Mouse (Mus musculus): Measurements from ENCODE around the gene Ganab. TPM values are rescaled to one million over a fixed set of nuclear protein-coding genes. Genes with fewer than 3 reads are reported as not detected.

Gene Ganab
- polyA plus RNA-seq, 1 experiment from 2014 or later: 109 TPM

DNA sequence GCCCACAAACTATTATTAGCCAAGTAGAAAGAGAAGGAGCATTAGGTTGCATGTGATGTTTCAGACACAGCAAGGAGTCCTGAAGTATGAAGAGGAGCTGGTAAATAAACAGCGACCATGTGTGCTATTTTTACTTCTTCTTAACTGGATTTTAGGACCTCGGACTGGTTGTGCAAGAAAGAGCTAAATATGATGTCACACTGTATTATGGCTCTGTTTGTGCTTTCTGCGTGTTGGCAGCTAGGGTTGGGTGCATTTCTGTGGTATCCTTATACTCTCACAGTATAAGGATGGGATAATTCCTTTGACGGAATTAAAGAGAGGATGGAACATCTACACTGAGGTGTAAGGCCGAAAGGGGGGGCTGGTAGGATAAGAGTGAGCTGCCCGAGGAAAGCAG is 47.4 kb downstream of the Ganab start:
- peak; percentile 56 for DNase-seq (ENCODE audit: low spot score, missing footprints)
- no peak for ATAC-seq (ENCODE audit: low FRiP score)
- WGBS: 83% methylated on average over 6 of the region's 6 CpGs
- H3K27ac ChIP-seq (ENCODE audit: low read depth, low read length): no peak overlapping the region
- H3K36me3 ChIP-seq (ENCODE audit: control insufficient read depth, insufficient read depth, low read length): peaks cover 32% of the 10 kb centered on the region
- no peak overlapping the region for H3K9ac ChIP-seq (ENCODE audit: low read length)
- H3K9me3 ChIP-seq (ENCODE audit: control insufficient read depth, low read length): no peaks in the 10 kb centered on the region
- H3K27me3 ChIP-seq (ENCODE audit: control insufficient read depth, insufficient read depth, low read length): no peaks in the 10 kb centered on the region
- peaks cover 15% of the 10 kb centered on the region for H3K4me1 ChIP-seq (ENCODE audit: control insufficient read depth, insufficient read depth, low read length)
- H3K4me2 ChIP-seq: no peak overlapping the region
- H3K4me3 ChIP-seq (ENCODE audit: low read depth, low read length): peak overlapping the region; percentile 4; the same call in 1 of the 2 replicates

DNA sequence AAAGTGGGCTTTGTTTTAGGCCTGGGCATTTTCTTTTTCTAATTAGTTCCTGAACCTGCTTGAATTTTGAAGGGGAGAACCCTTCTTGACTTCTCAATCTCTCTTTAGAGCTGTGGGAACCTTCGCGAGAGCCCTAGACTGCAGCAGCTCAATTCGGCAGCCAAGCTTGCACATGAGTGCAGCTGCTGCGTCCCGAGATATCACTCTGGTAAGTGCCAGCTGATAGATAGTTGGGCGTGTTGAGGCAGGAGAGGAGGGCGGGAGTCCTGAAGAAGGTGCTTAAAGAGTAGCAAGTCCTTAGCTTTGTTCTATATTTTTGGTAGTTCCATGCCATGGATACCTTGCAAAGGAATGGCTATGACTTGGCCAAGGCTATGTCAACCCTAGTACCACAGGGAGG is 49.1 kb downstream of the Ganab start:
- Histone ChIP-seq H3K4me3 (ENCODE audit: low read depth, low read length) (no peak overlapping the region), H3K27me3 (ENCODE audit: control insufficient read depth, insufficient read depth, low read length) (no peaks in the 10 kb centered on the region), H3K4me2 (no peak overlapping the region), H3K9ac (ENCODE audit: low read length) (no peak overlapping the region), H3K27ac (ENCODE audit: low read depth, low read length) (no peak overlapping the region), H3K9me3 (ENCODE audit: control insufficient read depth, low read length) (no peaks in the 10 kb centered on the region), H3K4me1 (ENCODE audit: control insufficient read depth, insufficient read depth, low read length) (peaks cover 9% of the 10 kb centered on the region), H3K36me3 (ENCODE audit: control insufficient read depth, insufficient read depth, low read length) (peaks cover 41% of the 10 kb centered on the region)
- WGBS: 95% methylated on average over 7 of the region's 7 CpGs
- peak; percentile 54 for DNase-seq (ENCODE audit: low spot score, missing footprints)
- ATAC-seq (ENCODE audit: low FRiP score): no peak

DNA sequence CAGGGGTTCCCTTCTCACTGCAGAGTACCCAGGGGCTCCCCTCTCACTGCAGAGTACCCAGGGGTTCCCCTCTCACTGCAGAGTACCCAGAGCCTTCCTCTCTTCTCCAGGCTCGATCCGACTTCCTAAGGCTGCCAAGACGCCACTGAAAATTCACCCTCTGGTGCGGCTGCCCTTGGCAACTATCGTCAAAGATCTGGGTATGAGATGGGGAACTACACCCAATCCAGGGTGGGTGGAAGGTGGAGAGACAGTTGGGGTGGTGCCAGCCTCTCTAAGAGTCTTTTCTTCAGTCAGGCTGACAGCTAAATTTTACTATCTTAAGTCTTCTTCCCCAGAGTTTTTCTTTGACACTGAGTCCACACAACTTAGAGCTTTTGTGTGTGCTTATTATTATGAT is 52.3 kb downstream of the Ganab start:
- WGBS: 93% methylated on average over 5 of the region's 5 CpGs
- no peak overlapping the region for H3K27ac ChIP-seq (ENCODE audit: low read depth, low read length)
- no peak for ATAC-seq (ENCODE audit: low FRiP score)
- no peaks in the 10 kb centered on the region for H3K9me3 ChIP-seq (ENCODE audit: control insufficient read depth, low read length)
- H3K27me3 ChIP-seq (ENCODE audit: control insufficient read depth, insufficient read depth, low read length): no peaks in the 10 kb centered on the region
- H3K4me3 ChIP-seq (ENCODE audit: low read depth, low read length): no peak overlapping the region
- no peak overlapping the region for H3K4me2 ChIP-seq
- no peak overlapping the region for H3K9ac ChIP-seq (ENCODE audit: low read length)
- H3K36me3 ChIP-seq (ENCODE audit: control insufficient read depth, insufficient read depth, low read length): peaks cover 36% of the 10 kb centered on the region
- no peak for DNase-seq (ENCODE audit: low spot score, missing footprints)
- H3K4me1 ChIP-seq (ENCODE audit: control insufficient read depth, insufficient read depth, low read length): peaks cover 12% of the 10 kb centered on the region

DNA sequence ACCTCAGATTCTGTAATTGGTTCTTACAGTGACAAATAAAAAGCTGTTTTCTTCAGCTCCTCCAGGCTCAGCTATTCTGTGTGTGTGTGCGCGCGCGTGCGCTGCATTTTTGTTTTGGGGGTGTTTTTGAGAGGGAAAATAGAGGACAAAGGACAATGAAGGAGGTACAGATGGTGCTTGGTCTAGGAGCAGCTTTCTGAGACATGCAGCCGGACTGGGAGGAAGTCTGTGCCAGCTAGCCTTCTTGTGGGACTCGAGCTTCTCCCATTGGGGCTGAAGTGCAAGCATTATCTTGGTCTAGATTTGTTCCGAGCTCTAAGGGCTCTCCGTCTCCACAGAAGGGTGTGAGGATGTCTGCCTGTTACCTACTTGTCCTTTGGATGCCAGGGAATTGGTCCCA is 54.4 kb downstream of the Ganab start:
- Histone ChIP-seq H3K4me3 (ENCODE audit: low read depth, low read length) (no peak overlapping the region), H3K4me2 (no peak overlapping the region), H3K36me3 (ENCODE audit: control insufficient read depth, insufficient read depth, low read length) (peaks cover 33% of the 10 kb centered on the region), H3K27me3 (ENCODE audit: control insufficient read depth, insufficient read depth, low read length) (no peaks in the 10 kb centered on the region), H3K9me3 (ENCODE audit: control insufficient read depth, low read length) (no peaks in the 10 kb centered on the region), H3K9ac (ENCODE audit: low read length) (0 out of 2 replicates have a peak overlapping the region, but pooled peaks have one; percentile 3), H3K27ac (ENCODE audit: low read depth, low read length) (peak overlapping the region; percentile 71; the same call in 1 of the 2 replicates), H3K4me1 (ENCODE audit: control insufficient read depth, insufficient read depth, low read length) (peaks cover 12% of the 10 kb centered on the region)
- 87% methylated on average over 9 of the region's 9 CpGs for WGBS
- DNase-seq (ENCODE audit: low spot score, missing footprints) (peak; percentile 88), ATAC-seq (ENCODE audit: low FRiP score) (no peak)

DNA sequence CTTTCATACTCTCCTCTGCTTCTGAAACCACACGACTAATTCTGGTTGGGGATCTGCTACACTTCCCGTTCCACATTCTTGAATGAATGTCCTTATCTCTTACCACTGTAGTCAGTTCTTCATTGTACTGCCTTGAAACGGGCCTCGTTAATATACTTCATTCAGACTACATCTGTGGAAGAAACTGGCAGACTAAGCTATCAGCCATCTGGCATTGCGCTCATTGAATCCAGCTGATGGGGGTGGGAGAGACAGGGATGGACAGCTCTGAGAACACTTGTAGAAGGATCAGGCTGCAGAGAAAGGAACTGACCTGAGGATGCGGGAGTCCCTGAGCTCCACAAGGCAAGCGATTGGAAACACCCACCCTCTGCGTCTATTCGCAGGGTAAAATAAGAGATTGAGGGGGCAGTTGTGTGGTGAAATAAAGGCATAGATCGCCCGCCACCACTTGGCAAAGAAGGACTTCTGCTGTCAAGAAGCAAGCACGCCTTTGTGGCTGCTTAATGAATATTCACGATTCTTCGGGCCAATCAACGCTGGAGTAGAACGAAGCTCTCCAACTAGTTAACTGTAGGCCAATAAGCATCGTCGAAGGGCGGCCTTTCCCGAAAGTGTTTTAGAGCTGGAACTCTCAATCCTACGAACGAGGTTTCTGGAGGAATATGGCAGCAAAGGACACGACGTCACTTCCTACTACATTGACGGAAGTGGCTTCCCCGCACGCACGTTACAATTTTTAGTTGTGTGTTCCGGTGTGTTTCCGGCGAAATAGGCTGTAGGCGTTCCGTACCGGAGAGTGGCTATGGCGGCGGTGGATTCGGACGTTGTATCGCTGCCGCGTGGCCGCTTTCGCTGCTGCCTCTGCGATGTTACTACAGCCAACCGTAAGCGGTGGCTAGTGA is 55.5 kb downstream of the Ganab start, which contains the start of gene Tut1:
Gene Tut1 (plus strand): TSS at position 713 of the 905 bp plus-strand sequence.
- Histone ChIP-seq H3K36me3 (ENCODE audit: control insufficient read depth, insufficient read depth, low read length) (peaks cover 24% of the 10 kb centered on the region), H3K9ac (ENCODE audit: low read length) (peak within 1 kb of the TSS; percentile 70), H3K4me3 (ENCODE audit: low read depth, low read length) (peak within 1 kb of the TSS; percentile 76), H3K4me2 (peak within 1 kb of the TSS; percentile 86), H3K27me3 (ENCODE audit: control insufficient read depth, insufficient read depth, low read length) (no peaks in the 10 kb centered on the region), H3K4me1 (ENCODE audit: control insufficient read depth, insufficient read depth, low read length) (peaks cover 12% of the 10 kb centered on the region), H3K27ac (ENCODE audit: low read depth, low read length) (peak within 1 kb of the TSS; percentile 71), H3K9me3 (ENCODE audit: control insufficient read depth, low read length) (no peaks in the 10 kb centered on the region)
- 5% methylated on average over 46 of the region's 46 CpGs for WGBS
- DNase-seq (ENCODE audit: low spot score, missing footprints) (peak; percentile 98), ATAC-seq (ENCODE audit: low FRiP score) (peak; percentile 96)

DNA sequence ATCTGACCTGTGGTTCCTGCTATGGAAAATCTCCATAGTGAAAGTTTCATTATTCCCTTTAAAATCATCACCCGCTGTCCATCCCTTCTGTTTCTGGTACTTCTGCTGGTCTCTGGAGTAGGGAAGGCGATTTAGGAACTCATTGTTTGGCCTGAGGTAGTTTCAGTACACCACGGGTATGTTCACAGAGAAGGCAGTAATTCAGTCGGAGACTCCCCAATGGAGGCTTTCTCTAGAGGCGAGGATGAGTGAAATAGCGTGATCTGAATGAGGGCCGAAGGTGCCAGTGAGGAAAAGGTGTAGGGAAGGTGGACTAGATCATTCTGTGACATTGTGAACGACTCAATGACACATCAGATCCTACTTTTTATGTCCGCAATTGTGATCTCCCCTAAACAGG is 56.3 kb downstream of the Ganab start:
- H3K27ac ChIP-seq (ENCODE audit: low read depth, low read length): peak overlapping the region; percentile 55; the same call in 1 of the 2 replicates
- H3K4me2 ChIP-seq: peak overlapping the region; percentile 86
- H3K4me1 ChIP-seq (ENCODE audit: control insufficient read depth, insufficient read depth, low read length): peaks cover 12% of the 10 kb centered on the region
- H3K4me3 ChIP-seq (ENCODE audit: low read depth, low read length): peak overlapping the region; percentile 76
- H3K27me3 ChIP-seq (ENCODE audit: control insufficient read depth, insufficient read depth, low read length): no peaks in the 10 kb centered on the region
- H3K9ac ChIP-seq (ENCODE audit: low read length): peak overlapping the region; percentile 70
- ATAC-seq (ENCODE audit: low FRiP score): no peak
- DNase-seq (ENCODE audit: low spot score, missing footprints): peak; percentile 86
- H3K9me3 ChIP-seq (ENCODE audit: control insufficient read depth, low read length): no peaks in the 10 kb centered on the region
- H3K36me3 ChIP-seq (ENCODE audit: control insufficient read depth, insufficient read depth, low read length): peaks cover 20% of the 10 kb centered on the region
- WGBS: 11% methylated on average over 9 of the region's 9 CpGs

GRCm38 (mm10) chr19:8962256-8962655 is 64.4 kb downstream of the Ganab start:
- Histone ChIP-seq H3K4me3 (ENCODE audit: low read depth, low read length) (no peak overlapping the region), H3K4me1 (ENCODE audit: control insufficient read depth, insufficient read depth, low read length) (peaks cover 6% of the 10 kb centered on the region; the same call in 1 of the 2 replicates), H3K27me3 (ENCODE audit: control insufficient read depth, insufficient read depth, low read length) (no peaks in the 10 kb centered on the region), H3K9me3 (ENCODE audit: control insufficient read depth, low read length) (no peaks in the 10 kb centered on the region), H3K36me3 (ENCODE audit: control insufficient read depth, insufficient read depth, low read length) (peaks cover 27% of the 10 kb centered on the region), H3K4me2 (no peak overlapping the region), H3K9ac (ENCODE audit: low read length) (no peak overlapping the region), H3K27ac (ENCODE audit: low read depth, low read length) (no peak overlapping the region)
- DNase-seq (ENCODE audit: low spot score, missing footprints) (no peak), ATAC-seq (ENCODE audit: low FRiP score) (no peak)
- 97% methylated on average over 2 of the region's 2 CpGs for WGBS

DNA sequence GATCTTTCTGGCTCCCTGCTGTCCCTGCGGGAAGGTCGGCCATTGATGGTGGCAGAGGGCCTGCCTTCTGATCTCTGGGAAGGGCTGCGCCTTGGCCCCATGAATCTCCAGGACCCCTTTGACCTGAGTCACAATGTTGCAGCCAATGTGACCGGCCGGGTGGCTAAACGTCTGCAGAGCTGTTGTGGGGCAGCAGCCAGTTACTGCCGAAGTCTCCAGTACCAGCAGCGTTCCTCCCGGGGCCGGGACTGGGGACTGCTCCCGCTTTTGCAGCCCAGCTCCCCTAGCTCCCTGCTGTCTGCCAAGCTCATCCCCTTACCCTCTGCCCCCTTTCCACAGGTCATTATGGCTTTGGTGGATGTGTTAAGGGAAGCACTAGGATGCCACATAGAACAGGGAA is 67.2 kb downstream of the Ganab start:
- 91% methylated on average over 11 of the region's 11 CpGs for WGBS
- Histone ChIP-seq H3K4me2 (no peak overlapping the region), H3K36me3 (ENCODE audit: control insufficient read depth, insufficient read depth, low read length) (peaks cover 24% of the 10 kb centered on the region), H3K4me1 (ENCODE audit: control insufficient read depth, insufficient read depth, low read length) (peaks cover 6% of the 10 kb centered on the region; the same call in 1 of the 2 replicates), H3K9ac (ENCODE audit: low read length) (no peak overlapping the region), H3K4me3 (ENCODE audit: low read depth, low read length) (no peak overlapping the region), H3K27ac (ENCODE audit: low read depth, low read length) (no peak overlapping the region), H3K27me3 (ENCODE audit: control insufficient read depth, insufficient read depth, low read length) (no peaks in the 10 kb centered on the region), H3K9me3 (ENCODE audit: control insufficient read depth, low read length) (no peaks in the 10 kb centered on the region)
- ATAC-seq (ENCODE audit: low FRiP score) (no peak), DNase-seq (ENCODE audit: low spot score, missing footprints) (no peak)

GRCm38 (mm10) chr19:8965771-8966170 is 67.9 kb downstream of the Ganab start:
- no peak for DNase-seq (ENCODE audit: low spot score, missing footprints)
- Histone ChIP-seq H3K9ac (ENCODE audit: low read length) (no peak overlapping the region; the same call in 1 of the 2 replicates), H3K4me3 (ENCODE audit: low read depth, low read length) (peak overlapping the region; percentile 88; the same call in 1 of the 2 replicates), H3K27ac (ENCODE audit: low read depth, low read length) (no peak overlapping the region), H3K4me1 (ENCODE audit: control insufficient read depth, insufficient read depth, low read length) (peaks cover 6% of the 10 kb centered on the region; the same call in 1 of the 2 replicates), H3K36me3 (ENCODE audit: control insufficient read depth, insufficient read depth, low read length) (peaks cover 31% of the 10 kb centered on the region), H3K4me2 (peak overlapping the region; percentile 55), H3K27me3 (ENCODE audit: control insufficient read depth, insufficient read depth, low read length) (no peaks in the 10 kb centered on the region), H3K9me3 (ENCODE audit: control insufficient read depth, low read length) (no peaks in the 10 kb centered on the region)
- WGBS: 86% methylated on average over 8 of the region's 8 CpGs
- ATAC-seq (ENCODE audit: low FRiP score): no peak
